Mouse (Mus musculus) testis, adult 2 months (tissue): ENCODE measurements at regions not wholly inside any gene's neighbourhood (a gene's known extent, or its start where the extent isn't known, plus 50 kb on each side); places are given as distances from the start of the nearest gene placed in this dataset.

Experiments
- CTCF ChIP-seq: fragments of 200-500 bp; IDR thresholded peaks from 2 replicates; pipeline ENCODE4 v1.5.1; 2012; ENCODE audit warnings: low read depth, mild to moderate bottlenecking, inconsistent platforms, low read length, moderate library complexity; ENCODE audit not compliant: control insufficient read depth, insufficient read depth, insufficient replicate concordance
- POLR2A ChIP-seq: fragments of 200-500 bp; IDR thresholded peaks from 2 replicates; pipeline ENCODE4 v1.6.1; 2012; ENCODE audit warnings: low read depth, mild to moderate bottlenecking, inconsistent platforms, low read length, moderate library complexity; ENCODE audit not compliant: control insufficient read depth

GRCm38 (mm10) chr1:166773114-166773513 lies 91.5 kb upstream of the Fmo9 start:
- TF ChIP-seq CTCF, result no peak
- no peak for TF ChIP-seq POLR2A
